Mouse (Mus musculus) megakaryocyte, embryonic 14.5 days (primary cell): Measurements from ENCODE around the gene Psmd2.

Experiments
- FLI1 ChIP-seq: IDR thresholded peaks from 2 replicates; pipeline ENCODE4 v1.6.1; 2012; ENCODE audit warnings: low read length, inconsistent platforms, mixed read lengths
- GATA1 ChIP-seq: IDR thresholded peaks from 3 replicates; pipeline ENCODE4 v1.6.1; 2012; ENCODE audit warnings: mixed read lengths, low read length, inconsistent platforms, borderline replicate concordance

GRCm38 (mm10) chr16:20611357-20612227 lies 39.9 kb upstream of the Psmd2 start, which contains the start of the genes Eef1akmt4, Gm49333 and Alg3:
- TF ChIP-seq FLI1 (no peak), GATA1 (no peak)
